Mouse (Mus musculus) ES-E14 (cell line): ENCODE results near the gene Slc35e3.

Experiments used
- MAFK ChIP-seq: IDR thresholded peaks from 2 replicates; pipeline ENCODE4 v1.6.1; 2014; ENCODE audit warnings: mild to moderate bottlenecking, low read depth, low read length, inconsistent platforms; ENCODE audit not compliant: insufficient read depth
- ZC3H11A ChIP-seq: IDR thresholded peaks from 2 replicates; pipeline ENCODE4 v1.6.1; 2012; ENCODE audit warnings: low read depth, mild to moderate bottlenecking, inconsistent platforms, low read length, borderline replicate concordance
- ZNF384 ChIP-seq: IDR thresholded peaks from 2 replicates; pipeline ENCODE4 v1.6.1; 2012; ENCODE audit warnings: low read depth, low read length, inconsistent platforms

- TF ChIP-seq ZC3H11A (no peak), ZNF384 (no peak), MAFK (no peak)
Measured at GRCm38 (mm10) chr10:117754609-117754940, 8.4 kb upstream of the Slc35e3 start.
